Mouse (Mus musculus) MEL (cell line): ENCODE measurements around the gene Klhdc7b. TPM values are rescaled to one million over a fixed set of nuclear protein-coding genes. Genes with fewer than 3 reads are reported as not detected.

ENCODE experiments used
- DNase-seq: peaks from one replicate; pipeline ENCODE4 v3.0.0; 2011; ENCODE audit warnings: low read depth, low spot score
- H3K27ac ChIP-seq: 2 replicates; pipeline ENCODE4 v1.5.1; 2012; ENCODE audit warnings: low read depth, mild to moderate bottlenecking, control low read depth, low read length, moderate library complexity; ENCODE audit not compliant: control insufficient read depth
- H3K27me3 ChIP-seq, 2 experiments: fragments of 150-350 bp in 1 of 2; sonication (generic) in 1 of 2; 2 replicates each; pipeline ENCODE4 v1.6.1; 2012; ENCODE audit warnings: low read length in 2 of 2, mild to moderate bottlenecking in 2 of 2, improper control_type of control experiment in 1 of 2, moderate library complexity in 1 of 2; ENCODE audit not compliant: insufficient read depth in 2 of 2, control insufficient read depth in 1 of 2
- H3K36me3 ChIP-seq, 2 experiments: 2 replicates each; pipeline ENCODE4 v1.6.1; 2012 to 2014; ENCODE audit warnings: low read length in 2 of 2, improper control_type of control experiment in 1 of 2, inconsistent platforms in 1 of 2, mild to moderate bottlenecking in 1 of 2; ENCODE audit not compliant: insufficient read depth in 2 of 2, control insufficient read depth in 1 of 2
- H3K4me1 ChIP-seq, 2 experiments: fragments of 150-350 bp in 1 of 2; sonication (generic) in 1 of 2; 2 replicates each; pipeline ENCODE4 v1.6.1; 2012; ENCODE audit warnings: low read length in 2 of 2, improper control_type of control experiment in 1 of 2, mild to moderate bottlenecking in 1 of 2; ENCODE audit not compliant: insufficient read depth in 2 of 2, control insufficient read depth in 1 of 2
- H3K4me3 ChIP-seq, 2 experiments: fragments of 150-350 bp in 1 of 2; sonication (generic) in 1 of 2; 2 replicates each; pipeline ENCODE4 v1.5.1; 2012; ENCODE audit warnings: low read depth in 2 of 2, low read length in 2 of 2, mild to moderate bottlenecking in 2 of 2, moderate library complexity in 2 of 2, control low read depth in 1 of 2, improper control_type of control experiment in 1 of 2; ENCODE audit not compliant: control insufficient read depth in 1 of 2, insufficient read depth in 1 of 2
- H3K79me2 ChIP-seq: 2 replicates; pipeline ENCODE4 v1.6.1; 2012; ENCODE audit warnings: mild to moderate bottlenecking, low read length, moderate library complexity; ENCODE audit not compliant: control insufficient read depth, poor library complexity, insufficient read depth
- H3K9ac ChIP-seq: 2 replicates; pipeline ENCODE4 v1.6.1; 2012; ENCODE audit warnings: low read depth, mild to moderate bottlenecking, control low read depth, low read length, moderate library complexity; ENCODE audit not compliant: control insufficient read depth, poor library complexity, severe bottlenecking
- H3K9me3 ChIP-seq: fragments of 150-350 bp; sonication (generic); replicated peaks from 2 replicates; pipeline ENCODE4 v1.6.1; 2012; ENCODE audit warnings: mild to moderate bottlenecking, low read length, improper control_type of control experiment, moderate library complexity; ENCODE audit not compliant: insufficient read depth
- CHD2 ChIP-seq: IDR thresholded peaks from 2 replicates; pipeline ENCODE4 v1.6.1; 2011; ENCODE audit warnings: low read length, improper control_type of control experiment
- EP300 ChIP-seq, 2 experiments: IDR thresholded peaks; 2 replicates each; pipeline ENCODE4 v1.6.1; 2011; ENCODE audit warnings: improper control_type of control experiment in 2 of 2, low read length in 2 of 2, low read depth in 1 of 2, mild to moderate bottlenecking in 1 of 2
- GATA1 ChIP-seq: IDR thresholded peaks from 2 replicates; pipeline ENCODE4 v1.6.1; 2011; ENCODE audit warnings: low read depth, low read length, improper control_type of control experiment
- KAT2A ChIP-seq: conservative IDR thresholded peaks from 2 replicates; pipeline ENCODE4 v1.6.1; 2012; ENCODE audit warnings: low read depth, low read length, improper control_type of control experiment, inconsistent platforms
- MYC ChIP-seq: IDR thresholded peaks from 2 replicates; pipeline ENCODE4 v1.6.1; 2011; ENCODE audit warnings: low read depth, mild to moderate bottlenecking, low read length, improper control_type of control experiment, moderate library complexity
- NELFE ChIP-seq: IDR thresholded peaks from 2 replicates; pipeline ENCODE4 v1.6.1; 2011; ENCODE audit warnings: low read depth, low read length, improper control_type of control experiment
- NRF1 ChIP-seq: IDR thresholded peaks from 2 replicates; pipeline ENCODE4 v1.6.1; 2014; ENCODE audit warnings: low read depth, mild to moderate bottlenecking, inconsistent platforms, low read length, improper control_type of control experiment, moderate library complexity; ENCODE audit not compliant: poor library complexity, insufficient read depth, severe bottlenecking
- POLR2AphosphoS5 ChIP-seq: IDR thresholded peaks from 2 replicates; pipeline ENCODE4 v1.6.1; 2012; ENCODE audit warnings: low read depth, borderline replicate concordance, mild to moderate bottlenecking, inconsistent platforms, low read length, moderate library complexity, mixed read lengths
- RCOR1 ChIP-seq: IDR thresholded peaks from 2 replicates; pipeline ENCODE4 v1.6.1; 2012; ENCODE audit warnings: low read depth, mild to moderate bottlenecking, inconsistent platforms, low read length, improper control_type of control experiment
- SMC3 ChIP-seq: IDR thresholded peaks from 2 replicates; pipeline ENCODE4 v1.6.1; 2011; ENCODE audit warnings: low read depth, low read length, improper control_type of control experiment
- TCF12 ChIP-seq: IDR thresholded peaks from 2 replicates; pipeline ENCODE4 v1.6.1; 2014; ENCODE audit warnings: low read depth, mild to moderate bottlenecking, inconsistent platforms, low read length, improper control_type of control experiment, moderate library complexity
- USF1 ChIP-seq: IDR thresholded peaks from 2 replicates; pipeline ENCODE4 v1.6.1; 2014; ENCODE audit warnings: low read depth, mild to moderate bottlenecking, inconsistent platforms, low read length, improper control_type of control experiment, moderate library complexity
- USF2 ChIP-seq, 2 experiments: IDR thresholded peaks; 2 replicates each; pipeline ENCODE4 v1.6.1; 2011 to 2012; ENCODE audit warnings: improper control_type of control experiment in 2 of 2, low read length in 2 of 2, borderline replicate concordance in 1 of 2, inconsistent platforms in 1 of 2, low read depth in 1 of 2, mild to moderate bottlenecking in 1 of 2; ENCODE audit not compliant: insufficient read depth in 1 of 2
- ZC3H11A ChIP-seq: IDR thresholded peaks from 2 replicates; pipeline ENCODE4 v1.6.1; 2012; ENCODE audit warnings: low read depth, mild to moderate bottlenecking, inconsistent platforms, low read length, improper control_type of control experiment
- ZMIZ1 ChIP-seq: IDR thresholded peaks from 2 replicates; pipeline ENCODE4 v1.6.1; 2012; ENCODE audit warnings: low read depth, mild to moderate bottlenecking, inconsistent platforms, low read length, improper control_type of control experiment, moderate library complexity
- polyA plus RNA-seq, 2 experiments: library from polyadenylated mRNA; stranded (reverse) in 1 of 2; unstranded in 1 of 2; fragments of >175 nt in 1 of 2; fragments of >200 nt in 1 of 2; gene quantifications; 2 replicates each; pipeline versions ENCODE4 v1.2.1 to v1.2.4; 2012; ENCODE audit warnings: low replicate concordance in 2 of 2, low read depth in 1 of 2; ENCODE audit not compliant: insufficient read length in 2 of 2, insufficient read depth in 1 of 2, missing spikeins in 1 of 2
- total RNA-seq: library from RNA; depleted of rRNA; stranded (reverse); fragments of 300-350 nt; gene quantifications from 2 replicates; pipeline ENCODE4 v1.2.3, GENCODE M21; 2012

Gene Klhdc7b
- total and polyA plus RNA-seq, 3 experiments = 0.01 TPM; not detected in 2

DNA sequence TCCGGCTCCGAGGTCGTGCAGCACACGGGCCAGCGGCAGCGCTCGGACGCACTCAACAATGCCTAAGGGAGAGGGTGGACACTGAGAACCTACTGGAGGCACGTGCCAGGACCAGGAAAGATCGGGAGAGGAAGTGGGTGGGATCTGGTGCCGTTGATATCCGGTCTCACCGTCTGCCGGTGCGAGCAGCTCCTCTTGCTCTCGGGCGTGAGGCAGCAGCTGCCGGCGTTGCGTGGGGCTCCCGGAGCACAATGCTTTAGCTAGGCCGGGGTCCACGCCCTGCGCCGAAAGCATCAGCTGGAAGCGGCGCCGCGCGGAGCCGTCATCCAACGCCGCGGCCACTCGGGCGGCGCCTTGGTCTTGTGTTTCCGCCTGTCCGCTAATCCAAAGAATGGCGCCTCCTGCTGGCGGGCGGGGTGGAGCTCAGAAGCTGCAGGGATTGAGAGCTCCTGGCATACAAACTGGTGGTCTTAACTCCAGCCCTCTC, 10.9 kb upstream of the Klhdc7b start, which contains the start of gene Sco2 (continued):
- TF ChIP-seq NELFE (peak; percentile 81), ZMIZ1 (no peak), MYC (peak; percentile 94), RCOR1 (no peak), NRF1 (no peak), KAT2A (no peak), USF1 (peak; percentile 75)

- TF ChIP-seq POLR2AphosphoS5 (no peak), GATA1 (no peak), CHD2 (no peak), MYC (no peak), EP300 (IDR thresholded peaks at IDR 0.05; ENCODE audit: low read depth in 1 of 2, low read length in 2 of 2) (no peak), RCOR1 (no peak)
- H3K4me3 ChIP-seq = peak overlapping the region; percentile 63 to 76
- peaks cover 20% of the 10 kb centered on the region for H3K79me2 ChIP-seq
- no peak for DNase-seq
- no peaks in the 10 kb centered on the region for H3K9me3 ChIP-seq
- no peaks in the 10 kb centered on the region for H3K27me3 ChIP-seq
- H3K4me1 ChIP-seq = peaks cover 0 to 8% of the 10 kb centered on the region in 2 experiments; a peak in 1 of 4 replicates
- peak overlapping the region; percentile 90 for H3K9ac ChIP-seq
- H3K27ac ChIP-seq = no peak overlapping the region
- H3K36me3 ChIP-seq = peaks cover 5% of the 10 kb centered on the region in 2 experiments; a peak in 3 of 4 replicates
These were observed 10.4 kb upstream of the Klhdc7b start for GRCm38 (mm10) chr15:89374340-89374739.

DNA sequence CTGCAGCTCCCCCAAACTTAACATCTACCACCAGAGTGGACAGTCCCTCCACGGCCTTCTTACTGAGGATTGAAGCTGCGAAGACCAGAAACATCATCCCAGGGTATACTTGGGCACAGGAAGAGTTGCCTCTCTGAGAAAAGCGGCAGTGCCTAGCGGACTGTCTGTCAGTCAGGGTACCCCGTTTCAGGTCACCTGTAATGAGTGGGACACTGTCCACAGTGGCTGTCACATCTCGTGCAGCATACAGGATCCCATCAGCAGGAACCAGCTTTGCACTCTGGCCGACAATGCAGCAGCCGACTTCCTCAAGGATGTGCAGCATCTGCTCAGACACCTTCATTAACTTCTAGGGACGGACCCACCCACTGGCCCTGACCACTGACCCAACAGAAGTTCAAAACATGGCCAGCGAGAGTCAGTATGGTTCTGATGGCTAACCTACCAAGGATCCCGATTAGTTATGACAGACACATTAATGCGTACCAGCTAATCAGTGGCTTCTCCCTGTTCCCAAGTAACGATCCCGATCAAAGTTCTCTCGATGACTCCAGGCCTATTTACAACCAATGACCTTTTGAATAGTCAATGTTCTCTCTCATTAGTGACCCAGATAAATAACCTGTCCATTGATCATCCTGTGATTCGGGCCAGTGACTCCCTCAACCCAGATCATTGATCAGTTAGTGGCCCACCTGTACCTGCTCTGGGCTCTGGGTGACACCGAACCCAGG, 9.7 kb upstream of the Klhdc7b start:
- H3K4me3 ChIP-seq = no peak overlapping the region
- H3K4me1 ChIP-seq = peaks cover 0 to 8% of the 10 kb centered on the region in 2 experiments; a peak in 1 of 4 replicates
- no peak for TF ChIP-seq GATA1
- no peak for TF ChIP-seq ZC3H11A
- no peak for TF ChIP-seq TCF12
- no peak for TF ChIP-seq USF2 (IDR thresholded peaks at IDR 0.05; ENCODE audit: borderline replicate concordance in 1 of 2, insufficient read depth in 1 of 2, low read depth in 1 of 2, low read length in 2 of 2)
- TF ChIP-seq SMC3 = no peak

More for the DNA sequence above, 9.7 kb upstream of the Klhdc7b start:
- Histone ChIP-seq H3K9me3 (no peaks in the 10 kb centered on the region), H3K79me2 (peaks cover 20% of the 10 kb centered on the region), H3K27me3 (no peaks in the 10 kb centered on the region), H3K36me3 (peaks cover 5 to 9% of the 10 kb centered on the region in 2 experiments; a peak in 3 of 4 replicates), H3K9ac (no peak overlapping the region), H3K27ac (no peak overlapping the region)
- no peak for DNase-seq
